Mouse (Mus musculus) midbrain, embryonic 16.5 days (tissue): ENCODE data around the gene Hsbp1. TPM values are rescaled to one million over a fixed set of nuclear protein-coding genes. Genes with fewer than 3 reads are reported as not detected.
"Not testable (repeated sequence)": the region's sequence is repeated elsewhere in the genome, so short reads cannot be mapped to it uniquely, and the experiment has no call there.

Experiments
- ATAC-seq: fragments of 200-750 bp; cut with Nextera tagmentation; 2 replicates; pipeline ENCODE4 v1.8.0; 2017; ENCODE audit warnings: moderate TSS enrichment
- H3K27ac ChIP-seq: fragments of 300-500 bp; sonication (generic); 2 replicates; pipeline ENCODE4 v1.5.1; 2014; ENCODE audit warnings: mild to moderate bottlenecking, low read length, mixed read lengths
- H3K27me3 ChIP-seq: fragments of 300-500 bp; sonication (generic); 2 replicates; pipeline ENCODE4 v1.6.1; 2014; ENCODE audit warnings: low read depth, low read length, mixed read lengths; ENCODE audit not compliant: control insufficient read depth, insufficient read depth
- H3K36me3 ChIP-seq: fragments of 300-500 bp; sonication (generic); 2 replicates; pipeline ENCODE4 v1.6.1; 2014; ENCODE audit warnings: mild to moderate bottlenecking, low read length, moderate library complexity, mixed read lengths; ENCODE audit not compliant: control insufficient read depth, insufficient read depth
- H3K4me1 ChIP-seq: fragments of 300-500 bp; sonication (generic); 2 replicates; pipeline ENCODE4 v1.6.1; 2014; ENCODE audit warnings: mild to moderate bottlenecking, low read length, mixed read lengths; ENCODE audit not compliant: control insufficient read depth, insufficient read depth
- H3K4me2 ChIP-seq: fragments of 300-500 bp; sonication (generic); 2 replicates; pipeline ENCODE4 v1.6.1; 2014; ENCODE audit warnings: mild to moderate bottlenecking, low read length, mixed read lengths
- H3K4me3 ChIP-seq: fragments of 300-500 bp; sonication (generic); 2 replicates; pipeline ENCODE4 v1.5.1; 2014; ENCODE audit warnings: low read depth, mild to moderate bottlenecking, low read length, moderate library complexity, mixed read lengths
- H3K9ac ChIP-seq: fragments of 300-500 bp; sonication (generic); 2 replicates; pipeline ENCODE4 v1.6.1; 2014; ENCODE audit warnings: low read depth, low read length, mixed read lengths
- H3K9me3 ChIP-seq: fragments of 300-500 bp; sonication (generic); replicated peaks from 2 replicates; pipeline ENCODE4 v1.6.1; 2014; ENCODE audit warnings: mild to moderate bottlenecking, low read length, mixed read lengths; ENCODE audit not compliant: control insufficient read depth, poor library complexity, severe bottlenecking
- WGBS: fragments of 180-500 bp; shearing (Covaris S2); extraction: QIAGEN DNeasy Blood & Tissue Kit; methylation state at CpG from one replicate; pipeline ENCODE4 v1.1.7; 2014; 5-methylcytosine and 5-hydroxymethylcytosine counted together
- polyA plus RNA-seq: library from polyadenylated mRNA; unstranded; fragments of >200 nt; fragmentation: Nextera tagmentation; extraction: Ambion mirVana; gene quantifications from 2 replicates; pipeline ENCODE4 v1.2.1, GENCODE M21; 2015

Gene Hsbp1
- polyA plus RNA-seq, result 860 and 970 TPM in 2 replicates

DNA sequence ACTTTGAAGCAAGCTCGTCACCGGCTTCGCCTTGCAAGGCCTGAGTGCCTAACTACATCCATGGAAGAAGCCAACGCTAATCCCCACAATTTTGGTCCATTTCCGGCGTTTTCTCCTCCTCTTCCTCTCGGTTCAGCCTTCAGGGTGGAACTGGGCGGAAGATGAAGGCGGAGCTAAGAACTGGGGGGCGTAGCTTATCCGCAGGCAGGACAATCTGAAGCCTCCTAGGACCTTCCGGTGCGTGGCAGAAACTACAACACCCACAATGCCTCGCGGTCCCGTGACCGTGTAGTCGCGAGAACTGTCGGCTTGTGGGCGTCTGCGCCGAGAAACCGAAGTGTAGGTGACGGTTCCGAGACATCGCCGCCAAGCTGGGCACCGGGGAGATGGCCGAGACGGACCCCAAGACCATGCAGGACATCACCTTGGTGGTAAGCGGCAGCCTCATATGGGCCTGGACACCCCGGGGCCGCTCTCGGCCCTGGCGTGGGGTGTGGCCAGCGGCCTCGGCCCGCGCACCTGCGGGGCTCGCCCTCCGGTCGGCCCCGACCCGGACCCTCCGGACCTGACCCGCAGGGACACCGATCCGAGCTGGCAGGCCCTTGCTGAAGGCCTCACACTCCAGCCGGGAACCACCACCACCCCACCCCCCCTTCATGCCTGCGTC, at the start of gene Hsbp1:
TSS of gene Hsbp1 (plus strand) at position 299 of the 667 bp plus-strand sequence.
- WGBS, result 2% methylated on average over 52 of the region's 52 CpGs
- peak; percentile 97 for ATAC-seq

DNA sequence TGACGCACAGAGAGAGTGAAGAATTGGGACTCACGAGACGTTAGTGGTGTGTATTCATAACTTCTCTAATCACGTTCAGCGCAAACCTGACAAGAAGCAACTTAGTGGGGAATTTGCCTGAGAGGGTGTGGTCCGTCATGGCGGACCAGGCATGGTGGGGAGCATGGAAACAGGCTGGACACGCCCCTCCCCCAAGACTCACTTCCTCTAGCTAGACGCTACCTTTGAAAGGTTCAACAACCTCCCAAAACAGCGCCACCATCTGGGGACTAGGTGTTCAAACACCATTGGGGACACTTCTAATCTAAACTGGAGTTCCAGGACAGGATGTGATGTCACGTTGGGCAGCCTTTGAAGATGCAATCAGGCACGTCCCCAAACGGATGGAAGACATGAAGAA, 48.8 kb upstream of the Hsbp1 start:
- no peaks in the 10 kb centered on the region for H3K36me3 ChIP-seq
- WGBS, result 81% methylated on average over 13 of the region's 13 CpGs
- no peak overlapping the region for H3K4me2 ChIP-seq
- no peaks in the 10 kb centered on the region for H3K27me3 ChIP-seq
- no peak overlapping the region for H3K9ac ChIP-seq
- H3K4me1 ChIP-seq, result no peaks in the 10 kb centered on the region
- ATAC-seq, result no peak
- H3K27ac ChIP-seq, result no peak overlapping the region
- H3K4me3 ChIP-seq, result no peak overlapping the region
- no peaks in the 10 kb centered on the region for H3K9me3 ChIP-seq

More for the DNA sequence above, at the start of gene Hsbp1:
- Histone ChIP-seq H3K27ac (peak within 1 kb of the TSS; percentile 81), H3K36me3 (peaks cover 23% of the 10 kb centered on the region), H3K9ac (peak within 1 kb of the TSS; percentile 97), H3K27me3 (peaks cover 5% of the 10 kb centered on the region), H3K4me2 (peak within 1 kb of the TSS; percentile 80), H3K9me3 (no peaks in the 10 kb centered on the region), H3K4me1 (peaks cover 10% of the 10 kb centered on the region), H3K4me3 (peak within 1 kb of the TSS; percentile 82)

DNA sequence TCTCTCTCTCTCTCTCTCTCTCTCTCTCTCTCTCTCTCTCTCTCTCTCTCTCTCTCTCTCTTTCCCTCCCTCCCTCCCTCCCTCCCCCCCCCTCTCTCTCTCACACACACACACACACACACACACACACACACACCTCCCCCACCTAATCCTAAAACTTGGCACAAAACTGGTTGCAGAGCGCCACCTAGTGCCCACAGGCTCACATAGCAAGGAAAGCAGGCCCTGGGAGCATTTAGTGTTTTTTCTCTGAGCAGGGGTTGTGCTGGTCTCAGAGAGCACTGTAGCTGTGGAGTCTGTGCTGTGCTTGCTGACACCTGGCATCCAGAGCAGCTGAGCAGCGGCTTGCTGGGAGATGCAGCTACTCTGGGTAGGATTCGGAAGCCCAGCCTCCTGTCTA, 46.5 kb upstream of the Hsbp1 start:
- not testable (repeated sequence) for ATAC-seq
- WGBS, result 28% methylated on average over 3 of the region's 3 CpGs

DNA sequence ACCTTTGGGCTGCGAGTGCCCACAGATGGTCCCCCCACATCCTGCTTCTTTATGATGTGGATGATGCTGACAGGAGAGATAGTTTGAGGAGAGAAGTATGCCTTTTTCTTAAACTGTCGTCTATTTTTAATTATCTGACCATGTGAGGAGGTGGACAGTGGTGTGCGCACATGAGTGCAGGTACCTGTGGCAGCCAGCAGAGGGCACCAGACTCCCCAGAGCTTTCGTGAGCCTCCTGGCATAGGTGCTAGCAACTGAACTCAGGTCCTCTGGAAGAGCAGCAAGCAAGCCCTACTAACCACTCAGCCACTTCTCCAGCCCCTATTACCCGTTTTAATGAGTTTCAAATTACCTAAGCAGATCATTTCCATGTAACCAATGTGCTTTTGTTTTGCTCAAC, 44.0 kb upstream of the Hsbp1 start:
- Histone ChIP-seq H3K27me3 (no peaks in the 10 kb centered on the region), H3K9me3 (no peaks in the 10 kb centered on the region; the same call in 1 of the 2 replicates), H3K27ac (no peak overlapping the region), H3K4me1 (no peaks in the 10 kb centered on the region), H3K36me3 (no peaks in the 10 kb centered on the region), H3K9ac (no peak overlapping the region), H3K4me2 (no peak overlapping the region), H3K4me3 (no peak overlapping the region)
- WGBS, result 89% methylated on average over 5 of the region's 5 CpGs
- ATAC-seq, result no peak

More for the DNA sequence above, 46.5 kb upstream of the Hsbp1 start:
- H3K9me3 ChIP-seq, H3K4me1 ChIP-seq, H3K27ac ChIP-seq, H3K4me2 ChIP-seq, H3K4me3 ChIP-seq, H3K36me3 ChIP-seq, H3K27me3 ChIP-seq, H3K9ac ChIP-seq: not testable (repeated sequence)

- no peak for ATAC-seq
- no peak overlapping the region for H3K4me3 ChIP-seq
- no peak overlapping the region for H3K27ac ChIP-seq
- 83% methylated on average over 8 of the region's 8 CpGs for WGBS
- no peaks in the 10 kb centered on the region for H3K27me3 ChIP-seq
- H3K36me3 ChIP-seq, result no peaks in the 10 kb centered on the region
- no peaks in the 10 kb centered on the region; the same call in 1 of the 2 replicates for H3K9me3 ChIP-seq
- no peak overlapping the region for H3K4me2 ChIP-seq
- no peak overlapping the region for H3K9ac ChIP-seq
- H3K4me1 ChIP-seq, result no peaks in the 10 kb centered on the region
Measured at GRCm38 (mm10) chr8:119304196-119304595, 40.1 kb upstream of the Hsbp1 start.

- no peaks in the 10 kb centered on the region for H3K4me1 ChIP-seq
- no peak overlapping the region for H3K9ac ChIP-seq
- H3K9me3 ChIP-seq, result no peaks in the 10 kb centered on the region
- no peaks in the 10 kb centered on the region for H3K27me3 ChIP-seq
- 21% methylated on average over 3 of the region's 3 CpGs for WGBS
- no peak overlapping the region for H3K4me2 ChIP-seq
- no peaks in the 10 kb centered on the region for H3K36me3 ChIP-seq
- no peak for ATAC-seq
- H3K4me3 ChIP-seq, result no peak overlapping the region
- H3K27ac ChIP-seq, result no peak overlapping the region
Measured at GRCm38 (mm10) chr8:119311412-119311811, 32.9 kb upstream of the Hsbp1 start.

GRCm38 (mm10) chr8:119323215-119323614, 21.1 kb upstream of the Hsbp1 start:
- H3K27ac ChIP-seq, result peak overlapping the region; percentile 38
- no peak overlapping the region for H3K4me2 ChIP-seq
- ATAC-seq, result no peak
- peaks cover 4% of the 10 kb centered on the region; the same call in 1 of the 2 replicates for H3K36me3 ChIP-seq
- no peaks in the 10 kb centered on the region for H3K27me3 ChIP-seq
- no peaks in the 10 kb centered on the region for H3K9me3 ChIP-seq
- WGBS, result 43% methylated on average over 6 of the region's 6 CpGs
- H3K4me1 ChIP-seq, result peaks cover 9% of the 10 kb centered on the region
- no peak overlapping the region for H3K9ac ChIP-seq
- no peak overlapping the region for H3K4me3 ChIP-seq

DNA sequence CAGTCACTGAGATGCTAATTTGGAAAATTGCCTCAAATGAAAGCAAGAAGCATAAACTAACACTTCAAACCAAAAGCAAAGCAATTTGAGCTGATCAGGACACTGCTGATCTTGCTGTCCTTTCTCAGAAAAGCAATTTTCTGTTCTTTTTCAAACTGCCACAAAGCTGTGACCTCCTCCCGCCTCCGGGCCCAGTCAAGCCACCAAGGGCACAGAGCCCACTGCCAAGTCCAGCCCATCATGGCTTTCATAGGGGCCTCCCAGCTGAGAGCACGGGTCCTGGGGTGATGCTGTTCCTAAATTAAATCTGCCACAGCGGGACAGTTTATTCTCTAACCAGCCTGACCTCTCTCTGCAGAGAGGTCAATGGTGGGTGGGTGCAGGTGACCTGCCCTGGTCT, 4.7 kb upstream of the Hsbp1 start:
- WGBS, result 77% methylated on average over 4 of the region's 4 CpGs
- Histone ChIP-seq H3K9me3 (no peaks in the 10 kb centered on the region; the same call in 1 of the 2 replicates), H3K27me3 (peaks cover 5% of the 10 kb centered on the region), H3K4me1 (peaks cover 3% of the 10 kb centered on the region; the same call in 1 of the 2 replicates), H3K4me3 (no peak overlapping the region), H3K4me2 (no peak overlapping the region), H3K27ac (no peak overlapping the region), H3K36me3 (no peaks in the 10 kb centered on the region), H3K9ac (no peak overlapping the region)
- ATAC-seq, result no peak

DNA sequence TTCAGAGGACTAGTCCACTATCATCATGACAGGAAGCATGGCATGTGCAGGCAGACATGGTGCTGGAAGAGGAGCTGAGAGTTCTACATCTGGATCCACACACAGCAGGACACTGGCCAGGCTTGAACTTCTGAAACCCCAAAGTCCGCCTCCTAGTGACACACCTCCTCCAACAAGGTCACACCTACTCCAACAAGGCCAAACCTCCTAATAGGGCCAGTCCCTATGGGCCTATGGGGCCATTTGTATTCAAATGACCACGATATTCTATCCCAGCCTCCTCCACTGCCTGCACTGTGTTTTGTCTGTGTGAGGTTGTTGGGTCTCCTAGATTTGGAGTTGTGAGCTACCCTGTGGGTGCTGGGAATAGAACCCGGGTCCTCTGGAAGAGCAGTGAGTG, 682 bp upstream of the Hsbp1 start:
- Histone ChIP-seq H3K4me1 (peaks cover 10% of the 10 kb centered on the region), H3K27me3 (peaks cover 5% of the 10 kb centered on the region), H3K27ac (peak overlapping the region; percentile 77), H3K36me3 (peaks cover 16% of the 10 kb centered on the region), H3K4me3 (peak overlapping the region; percentile 82), H3K9ac (no peak overlapping the region), H3K9me3 (no peaks in the 10 kb centered on the region; the same call in 1 of the 2 replicates), H3K4me2 (peak overlapping the region; percentile 58)
- WGBS, result 85% methylated on average over 3 of the region's 3 CpGs
- peak; percentile 30; the same call in 1 of the 2 replicates for ATAC-seq
